Mouse (Mus musculus) gonadal fat pad, adult 2 months (tissue): Measurements from ENCODE around the gene Tomt. TPM values are rescaled to one million over a fixed set of nuclear protein-coding genes. Genes with fewer than 3 reads are reported as not detected.

Experiments
- DNase-seq: peaks from one replicate; pipeline ENCODE4 v3.0.0-alpha.2; 2012; ENCODE audit warnings: low read depth
- polyA plus RNA-seq: library from polyadenylated mRNA; depleted of rRNA; stranded (reverse); fragments of >200 nt; gene quantifications from 2 replicates; pipeline ENCODE4 v1.2.3, GENCODE M21; 2012

Gene Tomt
- polyA plus RNA-seq, 1 experiment = 2.0 TPM

DNA sequence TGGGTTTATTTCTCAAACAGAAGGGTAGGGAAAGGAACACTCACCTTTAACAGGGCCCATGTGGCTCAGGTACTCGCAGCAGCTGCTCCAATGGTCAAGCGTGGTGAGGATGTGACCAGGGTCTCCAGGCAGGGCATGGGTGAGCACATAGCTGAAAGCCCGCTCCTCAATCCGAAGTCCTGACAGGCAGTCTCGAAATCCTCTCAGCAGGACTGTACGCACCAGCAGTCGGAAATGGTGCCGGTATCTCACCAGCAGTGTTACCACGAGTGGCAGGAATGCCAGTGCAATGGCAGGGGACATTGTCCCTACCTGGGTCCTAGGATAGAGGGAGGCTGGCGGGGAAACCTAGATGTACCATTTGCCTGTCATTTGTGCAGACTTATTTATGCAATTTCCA is 4.2 kb downstream of the Tomt start:
- no peak for DNase-seq

- no peak for DNase-seq
Observed at GRCm38 (mm10) chr7:101900331-101901097, 5.6 kb downstream of the Tomt start.

DNA sequence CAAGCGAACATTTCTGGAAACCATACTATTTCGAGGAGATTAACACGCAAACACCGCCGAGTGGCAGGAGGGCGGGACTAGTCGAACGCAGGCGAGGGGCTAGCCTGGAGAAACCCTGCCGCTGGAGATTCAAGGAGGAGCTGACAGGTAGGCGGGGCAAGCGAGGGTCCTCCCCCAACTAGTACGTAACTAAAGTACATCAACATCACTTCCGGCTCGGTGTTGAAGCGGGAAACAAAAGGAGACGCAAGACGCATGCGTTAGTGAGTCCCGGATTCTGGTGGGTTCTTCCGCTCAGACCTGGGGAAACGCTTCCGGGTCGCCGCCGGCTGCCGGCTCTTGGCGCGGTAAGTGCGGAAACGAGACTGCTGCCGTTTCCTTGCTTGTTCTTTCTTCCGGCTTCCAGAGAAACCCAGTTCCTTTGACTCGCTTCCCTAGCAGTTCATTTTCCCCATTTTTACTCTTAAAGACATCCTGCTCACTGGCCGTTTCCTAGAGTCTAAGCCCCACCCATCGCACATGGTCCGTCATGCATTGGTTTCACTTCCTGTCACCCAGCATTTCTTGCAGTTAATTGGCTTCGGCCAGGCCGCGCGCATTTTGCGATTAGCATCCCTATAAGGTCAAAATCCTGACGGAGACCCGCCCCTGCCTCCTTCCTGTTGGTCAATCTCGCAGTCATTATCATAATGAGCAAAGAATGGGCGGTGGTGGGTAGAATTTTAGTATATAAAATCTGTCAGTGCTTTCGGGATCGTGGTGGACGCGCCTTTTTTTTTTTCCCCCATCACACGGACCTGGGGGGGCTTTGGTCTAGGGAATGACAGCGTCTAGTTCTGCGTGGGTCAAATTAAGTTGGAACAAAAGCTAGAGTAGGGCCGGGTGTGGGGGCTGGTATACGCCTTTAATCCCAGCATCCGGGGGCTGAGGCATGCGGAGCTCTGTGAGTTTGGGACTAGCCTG is 9.8 kb downstream of the Tomt start:
- DNase-seq = peak; percentile 86

GRCm38 (mm10) chr7:101895695-101896094 is 10.5 kb downstream of the Tomt start:
- no peak for DNase-seq

GRCm38 (mm10) chr7:101888460-101888859 is 17.7 kb downstream of the Tomt start:
- no peak for DNase-seq

DNA sequence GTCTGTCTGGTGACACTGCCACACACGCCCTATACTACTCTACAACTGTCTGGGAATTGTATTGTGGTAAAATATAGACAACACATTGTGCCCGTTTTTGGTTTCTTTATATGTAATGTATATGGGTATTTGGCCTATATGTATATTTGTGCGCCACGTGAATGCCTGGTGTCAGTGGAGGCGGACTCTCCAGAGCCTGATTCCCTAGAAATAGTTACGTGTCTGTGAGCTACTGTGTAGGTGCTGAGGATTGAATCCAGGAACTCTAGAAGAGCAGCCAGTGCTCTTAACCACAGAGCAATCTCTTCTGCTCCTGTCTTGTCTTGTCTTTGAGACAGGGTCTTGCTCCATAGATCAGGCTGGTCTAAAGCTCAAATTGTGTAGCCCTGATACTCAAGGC is 19.9 kb downstream of the Tomt start:
- DNase-seq = no peak

- no peak for DNase-seq
Observed at GRCm38 (mm10) chr7:101884160-101884559, 22.0 kb downstream of the Tomt start.

GRCm38 (mm10) chr7:101882413-101883154 is 23.6 kb downstream of the Tomt start:
- no peak for DNase-seq

- no peak for DNase-seq
Observed at GRCm38 (mm10) chr7:101880855-101881254, 25.3 kb downstream of the Tomt start.

GRCm38 (mm10) chr7:101875978-101876377 is 30.2 kb downstream of the Tomt start:
- no peak for DNase-seq

DNA sequence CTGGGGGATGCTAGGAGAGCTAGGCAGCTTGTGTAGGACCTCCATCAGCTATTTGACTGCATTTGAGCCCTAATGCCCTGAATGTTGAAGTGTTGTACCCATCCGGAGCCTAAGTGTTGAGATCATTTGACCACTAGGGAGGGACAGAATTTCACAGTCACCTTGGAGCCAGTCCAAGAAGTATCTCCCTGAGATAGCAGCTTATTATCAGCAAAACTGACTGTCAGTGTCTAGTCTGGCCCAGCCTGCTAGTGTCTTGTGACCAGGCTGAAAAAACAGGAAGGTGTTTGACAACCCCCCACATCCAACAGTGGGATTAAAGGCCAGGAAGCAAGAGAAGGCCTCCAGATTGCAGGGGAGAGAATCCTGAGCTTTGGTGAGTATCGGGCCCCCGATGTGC is 34.9 kb downstream of the Tomt start:
- no peak for DNase-seq

- no peak for DNase-seq
Observed at GRCm38 (mm10) chr7:101870629-101871028, 35.5 kb downstream of the Tomt start, which contains the start of gene Folr1. TSS of gene Folr1 (minus strand) at chr7:101870788.

GRCm38 (mm10) chr7:101869163-101869500 is 37.0 kb downstream of the Tomt start:
- no peak for DNase-seq

DNA sequence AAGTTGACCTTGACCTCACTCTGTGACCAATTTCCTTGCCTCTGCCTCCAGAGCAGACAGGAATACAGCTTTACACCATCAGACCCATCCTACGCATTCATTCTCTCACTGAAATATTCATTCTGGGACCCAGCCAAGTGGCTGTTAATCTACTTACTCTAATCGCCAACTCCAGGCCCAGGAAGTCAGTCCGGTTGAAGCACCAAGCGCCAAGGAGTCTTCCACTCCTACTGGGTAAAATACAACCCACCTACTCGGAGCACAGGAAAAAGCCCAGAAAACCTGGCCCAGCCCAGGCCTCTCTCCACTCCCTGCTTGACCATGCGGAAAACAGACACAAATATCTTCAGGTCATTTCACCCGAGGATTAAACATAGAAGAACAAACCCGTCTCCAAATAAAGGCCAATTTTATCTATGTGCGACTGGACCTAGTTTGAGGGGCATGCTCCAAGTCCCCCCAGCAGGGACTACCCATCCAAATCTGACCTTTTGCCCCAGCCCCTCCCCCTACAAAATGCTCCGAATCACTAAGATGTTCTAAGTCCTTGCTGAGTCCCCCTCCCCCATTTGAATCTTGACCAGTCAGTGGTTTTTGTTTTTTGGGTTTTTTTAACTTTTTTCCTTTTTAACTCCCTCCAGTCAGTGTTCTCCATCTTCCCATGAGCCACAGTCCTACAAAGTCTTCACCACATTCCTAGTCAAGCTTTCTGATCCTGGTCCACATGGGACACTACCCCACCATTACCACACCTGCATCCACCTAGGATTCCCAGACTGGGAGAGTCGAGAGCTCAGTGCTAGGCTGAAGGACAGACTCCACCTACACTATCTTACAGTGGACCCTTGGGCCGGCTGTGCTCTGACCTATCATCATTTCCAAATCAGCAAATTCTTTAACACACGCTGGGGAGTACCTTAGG is 37.7 kb downstream of the Tomt start:
- DNase-seq = peak; percentile 85

GRCm38 (mm10) chr7:101867482-101867881 is 38.7 kb downstream of the Tomt start:
- no peak for DNase-seq

GRCm38 (mm10) chr7:101866491-101867265 is 39.5 kb downstream of the Tomt start:
- DNase-seq = no peak

- no peak for DNase-seq
Observed at GRCm38 (mm10) chr7:101863415-101863814, 42.7 kb downstream of the Tomt start, which contains the start of gene Anapc15. TSS of gene Anapc15 (plus strand) at chr7:101863715.

DNA sequence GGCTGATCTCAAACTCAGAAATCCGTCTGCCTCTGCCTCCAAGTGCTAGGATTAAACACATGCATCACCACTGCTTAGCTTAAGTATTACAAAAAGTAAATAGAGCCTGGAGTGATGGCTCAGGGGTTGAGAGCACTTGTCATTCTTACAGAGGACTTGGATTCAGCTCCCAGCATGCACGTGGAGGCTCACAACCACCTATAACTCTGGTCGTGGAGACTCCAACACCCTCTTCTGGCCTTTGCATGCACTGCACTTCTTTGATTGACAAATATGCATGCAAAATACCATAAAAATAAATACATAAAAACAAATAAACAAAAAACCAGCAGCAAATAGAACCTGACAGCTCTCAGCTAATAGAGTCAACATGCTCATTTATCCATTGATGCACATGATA is 43.9 kb downstream of the Tomt start:
- DNase-seq = no peak

DNA sequence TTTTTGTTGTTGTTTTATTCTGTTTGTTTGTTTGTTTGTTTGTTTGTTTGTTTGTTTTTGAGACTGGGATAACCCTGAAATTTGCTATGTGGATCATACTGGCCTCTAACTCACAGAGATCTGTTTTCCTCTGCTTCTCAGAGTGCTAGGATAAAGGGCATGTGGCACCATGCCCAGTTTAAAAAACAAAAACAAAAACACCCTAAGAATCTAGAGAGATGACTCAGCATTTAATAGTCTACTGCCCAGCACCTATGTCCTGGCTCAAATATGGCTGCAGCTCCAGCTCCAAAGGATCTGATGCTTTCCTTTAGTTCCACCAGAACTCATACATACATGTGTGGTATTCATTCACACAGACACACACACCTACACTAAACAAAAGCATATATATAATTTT is 45.2 kb downstream of the Tomt start:
- DNase-seq = no peak

- DNase-seq = no peak
Observed at GRCm38 (mm10) chr7:101858362-101858761, 47.8 kb downstream of the Tomt start.
